Mouse (Mus musculus) neural tube, embryonic 11.5 days (tissue): ENCODE measurements around the gene Lamc3. TPM values are rescaled to one million over a fixed set of nuclear protein-coding genes. Genes with fewer than 3 reads are reported as not detected.
"Not testable (repeated sequence)": the region's sequence is repeated elsewhere in the genome, so short reads cannot be mapped to it uniquely, and the experiment has no call there.

Experiments used
- ATAC-seq: fragments of 200-750 bp; cut with Nextera tagmentation; 2 replicates; pipeline ENCODE4 v1.8.0; 2017; ENCODE audit warnings: moderate number of reproducible peaks, mild to moderate bottlenecking, moderate TSS enrichment, moderate library complexity; ENCODE audit not compliant: insufficient read depth, low FRiP score, low TSS enrichment
- DNase-seq: peaks from one replicate; pipeline ENCODE4 v3.0.0-alpha.2; 2015; ENCODE audit warnings: low spot score
- H3K27ac ChIP-seq: fragments of 300-500 bp; sonication (generic); 2 replicates; pipeline ENCODE4 v1.5.1; 2014; ENCODE audit warnings: low read depth, mild to moderate bottlenecking, low read length
- H3K27me3 ChIP-seq: fragments of 300-500 bp; sonication (generic); 2 replicates; pipeline ENCODE4 v1.6.1; 2014; ENCODE audit warnings: mild to moderate bottlenecking, low read length, mixed read lengths; ENCODE audit not compliant: control insufficient read depth, insufficient read depth
- H3K36me3 ChIP-seq: fragments of 300-500 bp; sonication (generic); 2 replicates; pipeline ENCODE4 v1.6.1; 2014; ENCODE audit warnings: mild to moderate bottlenecking, low read length, moderate library complexity, mixed read lengths; ENCODE audit not compliant: control insufficient read depth, insufficient read depth
- H3K4me1 ChIP-seq: fragments of 300-500 bp; sonication (generic); 2 replicates; pipeline ENCODE4 v1.6.1; 2014; ENCODE audit warnings: low read length, mixed read lengths; ENCODE audit not compliant: control insufficient read depth, insufficient read depth
- H3K4me2 ChIP-seq: fragments of 300-500 bp; sonication (generic); 2 replicates; pipeline ENCODE4 v1.6.1; 2014; ENCODE audit warnings: low read depth, mild to moderate bottlenecking, moderate library complexity
- H3K4me3 ChIP-seq: fragments of 300-500 bp; sonication (generic); 2 replicates; pipeline ENCODE4 v1.5.1; 2014; ENCODE audit warnings: low read depth, low read length
- H3K9ac ChIP-seq: fragments of 300-500 bp; sonication (generic); 2 replicates; pipeline ENCODE4 v1.6.1; 2014; ENCODE audit warnings: mild to moderate bottlenecking, low read length
- H3K9me3 ChIP-seq: fragments of 300-500 bp; sonication (generic); 2 replicates; pipeline ENCODE4 v1.6.1; 2016; ENCODE audit warnings: low read length; ENCODE audit not compliant: control insufficient read depth
- WGBS: fragments of 180-500 bp; shearing (Covaris S2); extraction: QIAGEN DNeasy Blood & Tissue Kit; methylation state at CpG from one replicate; pipeline ENCODE4 v1.1.7; 2014; 5-methylcytosine and 5-hydroxymethylcytosine counted together
- polyA plus RNA-seq: library from polyadenylated mRNA; unstranded; fragments of >200 nt; fragmentation: Nextera tagmentation; extraction: Ambion mirVana; gene quantifications from 2 replicates; pipeline ENCODE4 v1.2.1, GENCODE M21; 2014

Lamc3 gene
- polyA plus RNA-seq, 1 experiment from 2014 or later: 8.1 TPM

- WGBS: 41% methylated on average over 9 of the region's 9 CpGs
- no peak overlapping the region for H3K4me3 ChIP-seq
- ATAC-seq (no peak), DNase-seq (no peak)
- H3K36me3 ChIP-seq: no peaks in the 10 kb centered on the region
- H3K27me3 ChIP-seq: no peaks in the 10 kb centered on the region
- no peak overlapping the region for H3K9ac ChIP-seq
- no peak overlapping the region for H3K4me2 ChIP-seq
- peaks cover 5% of the 10 kb centered on the region; the same call in 1 of the 2 replicates for H3K4me1 ChIP-seq
- H3K9me3 ChIP-seq: no peaks in the 10 kb centered on the region
- H3K27ac ChIP-seq: no peak overlapping the region
Observed at GRCm38 (mm10) chr2:31905682-31906081, 18.6 kb downstream of the Lamc3 start.

DNA sequence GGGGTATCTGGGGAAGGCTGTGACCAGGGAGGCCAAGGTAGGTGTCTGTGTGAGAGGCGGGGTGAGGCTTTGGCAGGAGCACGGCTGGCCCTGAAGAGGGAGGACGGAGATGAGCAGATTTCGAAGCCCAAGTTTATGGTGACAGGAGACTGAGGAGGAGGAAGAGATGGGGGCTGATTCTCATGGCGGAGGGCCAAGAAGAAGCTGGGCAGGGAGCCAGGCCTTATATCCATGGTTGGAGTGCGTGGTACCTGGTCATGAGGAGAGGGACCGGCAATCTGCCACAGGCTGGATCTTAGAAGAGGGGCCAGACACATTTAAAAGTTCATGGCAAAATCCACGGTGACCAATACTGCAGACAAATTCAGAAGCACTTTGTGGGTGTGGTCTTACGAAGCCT is 19.3 kb downstream of the Lamc3 start:
- no peak overlapping the region for H3K4me2 ChIP-seq
- H3K27ac ChIP-seq: no peak overlapping the region
- H3K4me1 ChIP-seq: peaks cover 5% of the 10 kb centered on the region; the same call in 1 of the 2 replicates
- DNase-seq (no peak), ATAC-seq (no peak)
- no peak overlapping the region for H3K9ac ChIP-seq
- no peaks in the 10 kb centered on the region for H3K9me3 ChIP-seq
- no peaks in the 10 kb centered on the region for H3K27me3 ChIP-seq
- H3K4me3 ChIP-seq: no peak overlapping the region
- WGBS: 85% methylated on average over 9 of the region's 9 CpGs
- H3K36me3 ChIP-seq: no peaks in the 10 kb centered on the region

- 73% methylated on average over 4 of the region's 4 CpGs for WGBS
- H3K4me3 ChIP-seq: no peak overlapping the region
- ATAC-seq (no peak), DNase-seq (peak; percentile 30)
- H3K9ac ChIP-seq: no peak overlapping the region
- H3K36me3 ChIP-seq: no peaks in the 10 kb centered on the region
- H3K27ac ChIP-seq: no peak overlapping the region
- H3K27me3 ChIP-seq: no peaks in the 10 kb centered on the region
- H3K4me1 ChIP-seq: no peaks in the 10 kb centered on the region
- H3K4me2 ChIP-seq: no peak overlapping the region
- no peaks in the 10 kb centered on the region for H3K9me3 ChIP-seq
Observed at GRCm38 (mm10) chr2:31912575-31912974, 25.5 kb downstream of the Lamc3 start.

GRCm38 (mm10) chr2:31914213-31914612 is 27.1 kb downstream of the Lamc3 start:
- H3K27ac ChIP-seq, ATAC-seq, H3K4me2 ChIP-seq, H3K36me3 ChIP-seq, H3K27me3 ChIP-seq, H3K4me3 ChIP-seq, H3K9me3 ChIP-seq, DNase-seq, H3K9ac ChIP-seq, H3K4me1 ChIP-seq: not testable (repeated sequence)

DNA sequence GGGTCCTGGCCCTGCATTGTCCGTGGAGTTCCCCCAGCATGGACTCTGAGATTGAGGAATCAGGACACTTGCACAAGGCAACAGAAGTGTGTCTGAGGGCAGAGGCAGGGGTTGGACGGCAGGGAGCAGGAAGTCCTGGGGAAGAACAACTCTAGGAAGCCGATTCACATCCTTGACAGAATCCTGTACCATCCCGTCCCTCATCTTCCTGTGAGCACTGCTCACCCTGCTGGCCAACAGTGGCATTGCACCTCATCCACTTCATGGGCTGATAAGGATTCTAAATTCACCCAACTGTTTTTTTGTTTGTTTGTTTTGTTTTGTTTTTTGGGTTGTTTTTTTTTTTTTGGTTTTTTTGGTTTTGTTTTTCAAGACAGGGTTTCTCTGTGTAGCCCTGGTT is 28.0 kb downstream of the Lamc3 start:
- H3K27me3 ChIP-seq: no peaks in the 10 kb centered on the region
- no peaks in the 10 kb centered on the region for H3K9me3 ChIP-seq
- WGBS: 22% methylated on average over 4 of the region's 4 CpGs
- ATAC-seq (no peak), DNase-seq (peak; percentile 84)
- H3K36me3 ChIP-seq: no peaks in the 10 kb centered on the region
- H3K27ac ChIP-seq: no peak overlapping the region
- no peak overlapping the region for H3K4me3 ChIP-seq
- no peak overlapping the region for H3K9ac ChIP-seq
- H3K4me1 ChIP-seq: no peaks in the 10 kb centered on the region
- no peak overlapping the region for H3K4me2 ChIP-seq

- 27% methylated on average over 4 of the region's 4 CpGs for WGBS
- H3K4me1 ChIP-seq: no peaks in the 10 kb centered on the region
- H3K4me2 ChIP-seq: no peak overlapping the region
- no peak overlapping the region for H3K4me3 ChIP-seq
- DNase-seq (peak; percentile 45), ATAC-seq (no peak)
- H3K9ac ChIP-seq: no peak overlapping the region
- no peaks in the 10 kb centered on the region for H3K9me3 ChIP-seq
- H3K27me3 ChIP-seq: no peaks in the 10 kb centered on the region
- H3K36me3 ChIP-seq: no peaks in the 10 kb centered on the region
- no peak overlapping the region for H3K27ac ChIP-seq
Observed at GRCm38 (mm10) chr2:31917636-31918035, 30.5 kb downstream of the Lamc3 start.

- H3K36me3 ChIP-seq: no peaks in the 10 kb centered on the region
- H3K4me3 ChIP-seq: no peak overlapping the region
- no peak overlapping the region for H3K9ac ChIP-seq
- no peaks in the 10 kb centered on the region for H3K9me3 ChIP-seq
- DNase-seq (no peak), ATAC-seq (no peak)
- no peaks in the 10 kb centered on the region for H3K4me1 ChIP-seq
- no peak overlapping the region for H3K27ac ChIP-seq
- 90% methylated on average over 4 of the region's 4 CpGs for WGBS
- no peaks in the 10 kb centered on the region for H3K27me3 ChIP-seq
- H3K4me2 ChIP-seq: no peak overlapping the region
Observed at GRCm38 (mm10) chr2:31923645-31924044, 36.6 kb downstream of the Lamc3 start.

- no peaks in the 10 kb centered on the region for H3K4me1 ChIP-seq
- H3K9ac ChIP-seq: no peak overlapping the region
- WGBS: 34% methylated on average over 9 of the region's 9 CpGs
- no peak overlapping the region for H3K27ac ChIP-seq
- DNase-seq (no peak), ATAC-seq (no peak)
- no peaks in the 10 kb centered on the region for H3K36me3 ChIP-seq
- H3K9me3 ChIP-seq: no peaks in the 10 kb centered on the region
- H3K27me3 ChIP-seq: no peaks in the 10 kb centered on the region
- H3K4me3 ChIP-seq: no peak overlapping the region
- no peak overlapping the region for H3K4me2 ChIP-seq
Observed at GRCm38 (mm10) chr2:31924811-31925210, 37.7 kb downstream of the Lamc3 start.

DNA sequence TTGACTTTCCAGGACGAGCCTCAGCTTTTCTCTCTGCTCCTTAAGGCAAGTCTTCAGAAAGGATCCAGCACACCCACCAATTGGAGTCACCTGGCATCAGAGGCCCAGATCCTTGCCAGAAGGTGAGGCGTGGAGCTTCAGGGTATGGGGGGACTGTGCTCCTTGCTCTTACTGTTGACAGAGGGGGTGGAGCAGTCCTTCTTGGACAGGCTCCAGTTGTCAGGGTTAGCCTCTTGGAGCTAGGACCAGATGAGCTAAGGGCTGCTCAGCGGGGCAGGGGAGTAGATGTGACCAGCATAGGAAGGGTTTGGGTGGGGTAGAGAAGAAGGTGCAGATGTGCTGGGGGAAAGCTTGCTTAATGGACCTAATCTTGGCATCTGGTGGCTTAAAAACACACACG is 38.8 kb downstream of the Lamc3 start:
- H3K9me3 ChIP-seq: no peaks in the 10 kb centered on the region
- DNase-seq: no peak
- 71% methylated on average over 4 of the region's 4 CpGs for WGBS

More for the DNA sequence above, 38.8 kb downstream of the Lamc3 start:
- Histone ChIP-seq H3K4me2 (no peak overlapping the region), H3K27ac (no peak overlapping the region), H3K4me1 (no peaks in the 10 kb centered on the region), H3K27me3 (no peaks in the 10 kb centered on the region), H3K4me3 (no peak overlapping the region), H3K9ac (no peak overlapping the region), H3K36me3 (no peaks in the 10 kb centered on the region)
- ATAC-seq: no peak
